Mouse (Mus musculus): ENCODE measurements around the gene Gm10406.
"Not testable (repeated sequence)": the region's sequence is repeated elsewhere in the genome, so short reads cannot be mapped to it uniquely, and the experiment has no call there.

Gene Gm10406

DNA sequence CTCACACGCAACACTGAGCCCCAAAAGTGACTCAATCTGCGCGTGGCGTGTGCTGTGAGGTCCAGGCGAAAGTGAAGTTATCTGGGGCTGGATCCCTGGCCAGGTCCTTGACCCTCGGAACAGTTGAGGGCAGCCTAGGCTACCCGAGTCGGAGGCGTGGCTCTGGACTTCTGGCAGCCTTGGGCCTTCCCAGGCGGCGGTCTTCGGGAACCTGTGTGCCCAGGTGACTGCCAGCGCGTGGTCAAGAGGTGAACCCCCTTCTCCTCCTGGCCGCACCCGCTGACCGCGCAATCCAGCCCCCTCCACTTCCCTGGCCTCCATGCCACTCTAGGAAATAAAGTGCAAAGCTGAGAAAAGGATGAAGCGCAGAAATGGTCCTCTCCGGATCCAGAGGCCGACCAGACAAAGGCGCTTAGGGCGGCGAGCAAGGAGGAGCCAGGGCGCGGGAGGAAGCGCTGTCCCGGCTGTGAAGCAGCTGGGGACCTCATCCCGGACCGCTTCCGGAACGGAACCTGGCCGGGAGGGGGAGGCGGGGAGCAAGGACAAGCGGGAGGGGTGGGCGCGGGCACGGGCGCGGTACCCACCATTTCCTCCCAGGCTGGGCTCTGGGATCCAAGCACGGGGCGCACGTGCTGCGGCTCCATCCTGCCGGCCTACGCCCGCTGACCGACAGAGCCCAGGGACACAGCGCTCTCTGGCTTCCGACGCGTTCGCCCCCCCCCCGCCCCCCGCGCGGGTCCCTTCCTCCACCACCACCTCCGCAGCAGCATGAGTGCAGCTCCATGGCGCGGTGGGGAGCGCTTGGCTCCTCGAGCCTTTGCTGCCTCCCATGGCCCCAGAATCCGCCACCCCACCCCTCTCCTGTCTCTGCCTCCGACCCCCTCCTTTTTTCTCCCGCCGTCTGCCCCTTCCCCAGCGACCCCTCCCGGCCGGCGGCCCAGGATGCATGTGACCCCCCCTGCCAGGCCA is at the start of gene Gm10406:
Gm10406 (minus strand) TSS at position 669 of the 969 bp plus-strand sequence.
- peak; percentile 40 for DNase-seq (ENCODE audit: low spot score)

DNA sequence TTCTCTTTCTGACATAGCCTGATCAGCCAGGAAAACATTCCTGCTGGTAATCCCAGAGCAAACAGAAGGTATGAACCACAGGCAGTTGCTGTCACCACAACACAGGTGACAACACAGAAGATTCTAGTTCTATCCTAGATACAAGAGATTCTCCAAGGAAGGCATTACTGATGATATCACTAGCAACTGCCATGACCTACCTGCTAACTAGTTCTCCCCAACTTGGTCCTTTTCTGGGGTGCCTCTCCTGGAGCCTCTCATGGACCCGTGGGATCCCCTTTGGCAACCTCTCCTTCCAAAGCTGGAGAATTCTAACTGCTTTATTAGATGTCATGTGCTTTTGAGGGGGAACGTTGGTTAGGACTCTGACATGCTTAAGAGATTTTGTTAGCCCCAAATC is 17.6 kb upstream of the Gm10406 start, which contains the start of gene Gm3685:
Gm3685 (minus strand) TSS at position 101 of the 400 bp plus-strand sequence.
- DNase-seq (ENCODE audit: low spot score) = not testable (repeated sequence)

DNA sequence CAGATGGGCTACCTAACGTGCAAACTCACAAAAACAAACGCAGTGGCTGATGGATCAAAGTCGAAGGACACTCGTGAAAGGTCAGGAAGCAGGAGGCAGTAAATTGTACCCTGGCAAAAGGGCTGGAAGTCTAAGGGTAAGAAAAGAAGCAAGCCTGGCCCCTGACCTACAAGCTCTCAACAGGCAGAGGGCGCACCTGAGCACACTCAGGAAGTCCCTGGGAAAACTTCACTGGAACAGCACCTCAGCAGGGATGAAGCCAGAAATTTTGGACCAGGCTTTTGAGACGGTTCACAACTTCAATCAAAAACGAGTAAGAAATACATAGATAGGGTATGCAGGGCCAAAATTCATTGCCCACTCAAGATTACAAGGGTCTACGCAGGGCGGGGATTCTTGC is 975 bp downstream of the Gm10406 start:
- not testable (repeated sequence) for DNase-seq (ENCODE audit: low spot score)

- DNase-seq (ENCODE audit: low spot score) = not testable (repeated sequence)
These were observed 53.5 kb downstream of the Gm10406 start, which contains the start of gene Gm6356 for GRCm38 (mm10) chr14:6973718-6974117. Gene Gm6356, minus strand, starts transcription at chr14:6973818.

Data from lung, postnatal 25 days (tissue).